Mouse (Mus musculus) lung, embryonic 14.5 days (tissue): ENCODE results near the gene Tmem51. TPM values are rescaled to one million over a fixed set of nuclear protein-coding genes. Genes with fewer than 3 reads are reported as not detected.
A peak's percentile ranks its signal among the peaks of the same experiment; 100 is the strongest.

ENCODE experiments used
- ATAC-seq: fragments of 200-750 bp; cut with Nextera tagmentation; 2 replicates; pipeline ENCODE4 v1.8.0; 2017; ENCODE audit warnings: mild to moderate bottlenecking, moderate TSS enrichment, moderate library complexity; ENCODE audit not compliant: insufficient read depth
- DNase-seq: peaks from one replicate; pipeline ENCODE4 v3.0.0-alpha.2; 2015
- H3K27ac ChIP-seq: fragments of 300-500 bp; sonication (generic); 2 replicates; pipeline ENCODE4 v1.5.1; 2014; ENCODE audit warnings: low read depth, mild to moderate bottlenecking, moderate library complexity
- H3K27me3 ChIP-seq: fragments of 300-500 bp; sonication (generic); 2 replicates; pipeline ENCODE4 v1.6.1; 2014; ENCODE audit warnings: low read length, control low read depth; ENCODE audit not compliant: insufficient read depth
- H3K36me3 ChIP-seq: fragments of 300-500 bp; sonication (generic); 2 replicates; pipeline ENCODE4 v1.6.1; 2014; ENCODE audit warnings: control low read depth; ENCODE audit not compliant: insufficient read depth
- H3K4me1 ChIP-seq: fragments of 300-500 bp; sonication (generic); 2 replicates; pipeline ENCODE4 v1.6.1; 2014; ENCODE audit warnings: antibody characterized with exemption, control low read depth; ENCODE audit not compliant: insufficient read depth
- H3K4me2 ChIP-seq: fragments of 300-500 bp; sonication (generic); 2 replicates; pipeline ENCODE4 v1.6.1; 2014; ENCODE audit warnings: mild to moderate bottlenecking
- H3K4me3 ChIP-seq: fragments of 300-500 bp; sonication (generic); 2 replicates; pipeline ENCODE4 v1.5.1; 2014; ENCODE audit warnings: low read depth, low read length
- H3K9ac ChIP-seq: fragments of 300-500 bp; sonication (generic); 2 replicates; pipeline ENCODE4 v1.6.1; 2014
- H3K9me3 ChIP-seq: fragments of 300-500 bp; sonication (generic); 2 replicates; pipeline ENCODE4 v1.6.1; 2016; ENCODE audit warnings: low read depth, low read length, control low read depth
- CTCF ChIP-seq: IDR thresholded peaks from 2 replicates; pipeline ENCODE4 v1.5.1; 2016; ENCODE audit warnings: antibody characterized with exemption, low read depth
- WGBS: fragments of 180-500 bp; shearing (Covaris S2); extraction: QIAGEN DNeasy Blood & Tissue Kit; methylation state at CpG from one replicate; pipeline ENCODE4 v1.1.7; 2014; 5-methylcytosine and 5-hydroxymethylcytosine counted together
- polyA plus RNA-seq: library from polyadenylated mRNA; unstranded; fragments of >200 nt; fragmentation: Nextera tagmentation; extraction: Ambion mirVana; gene quantifications from 2 replicates; pipeline ENCODE4 v1.2.1, GENCODE M21; 2014

Tmem51 gene
- polyA plus RNA-seq, 1 experiment from 2014 or later: 17.1 TPM

DNA sequence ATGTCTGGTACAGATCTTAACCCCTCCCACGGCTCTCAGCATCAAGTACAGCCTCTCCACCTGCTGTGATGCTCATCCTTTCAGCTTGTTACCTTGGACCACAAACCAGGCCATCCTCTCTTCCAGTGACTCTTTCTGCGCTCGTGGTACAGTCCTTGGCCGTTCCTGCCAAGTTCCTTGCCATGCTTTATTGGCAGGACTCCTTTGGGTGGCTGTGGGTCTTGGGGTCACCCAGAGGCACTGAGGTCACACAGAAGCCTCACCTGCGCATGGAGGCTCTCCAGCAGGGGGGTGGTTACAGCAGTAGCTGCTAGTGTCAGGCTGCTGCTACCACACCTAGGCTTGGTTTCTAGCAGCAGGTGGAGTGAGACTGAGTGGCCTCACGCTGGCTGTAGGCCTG, 5.9 kb upstream of the Tmem51 start:
- DNase-seq: no peak

DNA sequence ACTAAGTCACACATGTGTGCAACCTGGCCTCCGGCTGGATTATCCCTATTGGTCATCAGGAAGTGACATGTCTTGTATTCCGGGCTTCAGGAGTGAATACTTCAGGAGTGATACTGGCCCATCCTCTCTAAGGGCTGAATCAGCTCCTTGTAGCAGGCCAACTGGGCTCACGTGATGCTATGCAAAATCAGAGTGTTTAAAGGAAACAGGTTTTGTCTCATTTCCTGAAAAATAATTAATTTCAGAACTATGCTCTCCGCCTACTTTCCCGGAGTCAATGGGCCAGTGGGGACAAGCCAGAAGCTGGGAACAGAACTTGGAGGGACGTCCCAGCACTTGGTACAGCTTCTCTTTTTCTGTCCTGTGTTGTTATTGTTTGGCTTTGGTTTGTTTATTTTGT, 4.7 kb upstream of the Tmem51 start:
- H3K9ac ChIP-seq: no peak overlapping the region
- H3K27me3 ChIP-seq: no peaks in the 10 kb centered on the region
- ATAC-seq: no peak
- no peak for TF ChIP-seq CTCF
- no peaks in the 10 kb centered on the region for H3K9me3 ChIP-seq
- no peaks in the 10 kb centered on the region for H3K4me1 ChIP-seq
- 55% methylated on average over 6 of the region's 6 CpGs for WGBS
- no peak overlapping the region for H3K4me3 ChIP-seq
- H3K27ac ChIP-seq: no peak overlapping the region
- DNase-seq: no peak
- H3K4me2 ChIP-seq: no peak overlapping the region
- H3K36me3 ChIP-seq: no peaks in the 10 kb centered on the region

More for the DNA sequence above, 5.9 kb upstream of the Tmem51 start:
- no peak for ATAC-seq
- no peak overlapping the region for H3K4me2 ChIP-seq
- no peak for TF ChIP-seq CTCF
- H3K9me3 ChIP-seq: no peaks in the 10 kb centered on the region
- no peak overlapping the region for H3K4me3 ChIP-seq
- no peak overlapping the region for H3K27ac ChIP-seq
- H3K9ac ChIP-seq: no peak overlapping the region
- H3K4me1 ChIP-seq: no peaks in the 10 kb centered on the region
- 73% methylated on average over 6 of the region's 6 CpGs for WGBS
- H3K27me3 ChIP-seq: no peaks in the 10 kb centered on the region
- no peaks in the 10 kb centered on the region for H3K36me3 ChIP-seq

DNA sequence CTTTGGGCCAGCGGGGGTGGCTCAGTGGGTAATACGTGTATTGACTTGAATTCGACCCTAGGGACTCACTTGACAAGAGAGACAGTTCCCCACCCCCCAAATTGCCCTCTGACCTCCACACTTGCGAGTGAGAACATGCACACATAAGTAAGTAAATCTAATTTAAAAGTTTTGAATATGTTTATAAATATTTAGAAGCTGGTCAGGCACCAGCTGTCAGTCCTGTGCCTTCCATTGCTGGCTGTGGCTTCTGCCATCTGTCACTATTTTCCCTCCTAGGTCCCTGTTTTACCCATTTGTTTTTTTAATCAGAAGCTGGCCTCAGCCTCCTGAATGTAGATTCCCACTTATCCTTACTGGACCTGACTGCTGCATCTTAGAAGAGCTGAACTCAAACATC, 4.3 kb upstream of the Tmem51 start:
- Histone ChIP-seq H3K27ac (no peak overlapping the region), H3K36me3 (no peaks in the 10 kb centered on the region), H3K4me3 (no peak overlapping the region), H3K4me2 (no peak overlapping the region), H3K4me1 (no peaks in the 10 kb centered on the region), H3K9ac (no peak overlapping the region), H3K9me3 (no peaks in the 10 kb centered on the region), H3K27me3 (no peaks in the 10 kb centered on the region)
- no peak for TF ChIP-seq CTCF
- DNase-seq (no peak), ATAC-seq (no peak)
- 37% methylated on average over 4 of the region's 4 CpGs for WGBS

DNA sequence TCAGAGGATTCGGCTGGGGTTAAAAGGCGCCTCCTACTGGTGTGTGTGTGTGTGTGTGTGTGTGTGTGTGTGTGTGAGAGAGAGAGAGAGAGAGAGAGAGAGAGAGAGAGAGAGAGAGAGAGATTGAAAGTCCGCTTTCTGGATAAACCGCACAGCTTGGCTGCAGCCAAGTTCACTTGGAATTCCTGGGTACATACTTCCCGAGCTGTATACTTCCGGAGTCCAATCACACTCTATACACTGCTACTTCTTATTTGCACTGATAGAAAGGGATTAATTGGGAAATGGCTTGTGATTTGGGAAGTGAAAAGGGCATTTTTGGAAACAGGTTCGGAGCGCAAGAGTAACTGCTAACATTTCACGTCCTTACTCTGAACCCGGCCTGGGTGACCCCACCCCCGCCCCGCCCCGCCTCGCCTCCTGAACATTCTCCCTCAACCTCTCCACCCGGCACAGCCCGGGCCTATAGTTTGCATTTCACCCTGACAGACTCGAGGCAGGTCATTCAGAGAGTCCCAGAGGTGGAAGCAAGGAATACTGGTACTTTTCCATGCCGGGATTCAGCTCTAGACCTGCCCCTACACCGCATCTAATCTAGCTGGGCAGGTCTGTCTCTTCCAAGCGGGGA, 946 bp upstream of the Tmem51 start:
- peak overlapping the region; percentile 97 for H3K4me2 ChIP-seq
- H3K9ac ChIP-seq: peak overlapping the region; percentile 73
- H3K4me3 ChIP-seq: peak overlapping the region; percentile 64
- DNase-seq (peak; percentile 52), ATAC-seq (no peak)
- peak overlapping the region; percentile 87 for H3K27ac ChIP-seq
- peaks cover 10% of the 10 kb centered on the region for H3K4me1 ChIP-seq
- no peaks in the 10 kb centered on the region for H3K36me3 ChIP-seq
- TF ChIP-seq CTCF: peak; percentile 33; the same call in 1 of the 2 replicates
- no peaks in the 10 kb centered on the region for H3K9me3 ChIP-seq
- WGBS: 5% methylated on average over 20 of the region's 20 CpGs
- no peaks in the 10 kb centered on the region for H3K27me3 ChIP-seq

DNA sequence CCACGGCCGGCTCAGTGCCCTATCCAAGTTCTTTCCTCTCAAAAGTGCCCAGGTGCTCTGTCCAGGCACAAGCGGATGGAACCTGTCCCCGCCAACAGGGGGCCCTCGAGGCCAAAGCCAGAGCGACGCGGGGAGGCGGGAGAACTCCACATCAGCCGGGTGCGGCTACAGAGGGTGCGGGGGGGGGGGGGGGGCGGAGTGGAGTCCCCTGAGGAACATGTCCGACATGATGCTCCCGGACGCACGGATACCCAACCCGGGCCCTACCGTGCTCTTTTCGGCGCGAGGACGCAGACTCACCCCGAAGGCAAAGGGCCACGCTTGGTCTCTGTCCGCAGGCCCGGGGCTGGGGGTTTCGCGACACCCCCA, 358 bp downstream of the Tmem51 start:
- Histone ChIP-seq H3K27ac (peak overlapping the region; percentile 87), H3K9me3 (no peaks in the 10 kb centered on the region), H3K36me3 (no peaks in the 10 kb centered on the region), H3K4me2 (peak overlapping the region; percentile 97), H3K27me3 (no peaks in the 10 kb centered on the region), H3K4me3 (peak overlapping the region; percentile 64), H3K9ac (peak overlapping the region; percentile 73), H3K4me1 (peaks cover 10% of the 10 kb centered on the region)
- TF ChIP-seq CTCF: peak; percentile 81
- under 1% methylated on average over 29 of the region's 29 CpGs for WGBS
- DNase-seq (peak; percentile 89), ATAC-seq (peak; percentile 76)

DNA sequence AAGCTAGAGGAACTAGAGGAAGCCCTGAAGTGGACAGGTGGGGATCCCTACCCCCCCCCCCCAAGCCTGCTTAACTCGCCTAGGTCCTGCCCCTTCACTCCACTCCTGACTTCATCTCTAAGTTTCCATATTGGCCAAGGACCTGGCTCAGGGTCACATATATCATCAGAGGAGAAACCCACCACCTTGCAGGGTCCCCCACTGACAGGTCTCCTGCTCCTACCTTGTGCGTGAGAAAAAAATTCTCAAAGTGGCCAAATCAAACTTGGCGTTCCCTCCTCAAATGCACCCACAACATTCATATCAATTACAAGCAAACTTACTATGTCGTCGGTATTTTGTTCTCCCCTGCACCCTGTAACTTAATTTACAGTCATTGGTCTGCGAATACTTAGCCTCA, 911 bp downstream of the Tmem51 start:
- Histone ChIP-seq H3K4me3 (peak overlapping the region; percentile 64), H3K4me1 (peaks cover 10% of the 10 kb centered on the region), H3K27me3 (no peaks in the 10 kb centered on the region), H3K27ac (peak overlapping the region; percentile 24; the same call in 1 of the 2 replicates), H3K36me3 (no peaks in the 10 kb centered on the region), H3K4me2 (peak overlapping the region; percentile 97), H3K9me3 (no peaks in the 10 kb centered on the region), H3K9ac (0 out of 2 replicates have a peak overlapping the region, but pooled peaks have one; percentile 20)
- WGBS: 44% methylated on average over 6 of the region's 6 CpGs
- DNase-seq: no peak
- no peak for TF ChIP-seq CTCF
- no peak for ATAC-seq

DNA sequence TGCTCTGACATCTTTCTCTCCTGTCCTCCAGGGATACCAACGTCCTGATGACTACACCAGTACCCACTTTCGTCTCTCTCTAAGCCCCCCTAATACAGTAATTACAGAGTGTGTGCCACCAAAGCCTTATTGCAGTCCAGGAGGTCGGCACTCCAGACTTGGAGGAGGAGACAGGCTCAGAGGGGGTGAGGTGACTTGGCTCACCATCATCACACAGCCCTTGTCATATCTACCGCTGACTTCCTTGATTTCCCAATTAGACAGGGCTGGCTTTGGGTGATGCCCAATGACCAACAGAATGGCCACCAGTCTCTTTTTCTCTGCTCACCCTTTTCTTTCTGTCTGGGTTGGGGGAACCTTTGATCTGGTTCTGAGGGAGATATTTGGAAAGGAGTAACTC, 1.4 kb downstream of the Tmem51 start:
- H3K27me3 ChIP-seq: no peaks in the 10 kb centered on the region
- no peak overlapping the region for H3K4me3 ChIP-seq
- DNase-seq (no peak), ATAC-seq (no peak)
- no peak overlapping the region for H3K27ac ChIP-seq
- H3K4me2 ChIP-seq: peak overlapping the region; percentile 97; the same call in 1 of the 2 replicates
- 64% methylated on average over 4 of the region's 4 CpGs for WGBS
- TF ChIP-seq CTCF: no peak
- H3K36me3 ChIP-seq: no peaks in the 10 kb centered on the region
- H3K4me1 ChIP-seq: peaks cover 10% of the 10 kb centered on the region
- no peaks in the 10 kb centered on the region for H3K9me3 ChIP-seq
- H3K9ac ChIP-seq: no peak overlapping the region
